Comparison of ENCODE assay signal across 15 mouse cellular contexts in the genomic region with DNA sequence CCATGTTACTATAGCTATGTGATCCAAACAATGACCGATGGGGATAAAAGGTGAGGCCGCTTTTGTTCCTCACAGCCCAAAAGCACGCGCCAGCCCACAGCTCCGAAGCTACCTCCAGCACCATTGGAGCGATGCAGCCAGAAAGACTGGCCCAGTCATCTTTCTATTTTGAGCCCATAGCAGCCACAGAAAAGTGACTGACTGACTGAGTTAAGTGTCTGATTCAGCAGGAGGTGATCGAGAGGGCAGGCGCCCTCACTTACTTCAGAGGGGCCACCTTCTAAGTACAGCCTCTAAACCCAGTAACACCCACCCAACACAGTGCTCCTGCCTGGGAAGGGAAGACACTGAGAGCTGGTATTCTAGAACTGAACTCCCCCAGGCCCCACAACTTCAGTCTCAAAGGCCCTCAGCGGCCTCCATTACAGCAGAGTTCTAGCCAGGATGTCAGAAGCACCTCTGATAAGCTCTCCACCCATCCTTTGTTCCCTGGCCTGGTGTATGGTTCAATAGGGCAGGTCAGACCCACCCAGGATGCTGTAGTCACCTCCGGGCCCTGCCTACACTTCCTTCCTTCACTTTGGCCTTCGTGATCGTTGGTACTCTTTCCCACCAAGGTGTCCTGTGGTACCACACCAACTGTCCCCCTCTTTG.
DNase-seq lines count a peak whose midpoint lies in the region; ATAC-seq and TF ChIP-seq lines count a peak whose summit lies in the region.
"Had no signal": no experiment of that assay in that cellular context is flagged by ENCODE, and none has a peak within 500 bp of the region (broad histone marks: within the 10 kb centered on the region; RNA-seq: fewer than 3 reads in every experiment).

No protein-coding gene starts in this region.

- no peaks in the 10 kb centered on the region for H3K27me3 ChIP-seq in heart, embryonic 13.5 days (replicated peaks)
- no peaks in the 10 kb centered on the region for H3K27me3 ChIP-seq in intestine, postnatal 0 days (replicated peaks; ENCODE audit: control insufficient read depth, insufficient read depth, low read length)
- H3K27me3 ChIP-seq: liver, embryonic 12.5 days; neural tube, embryonic 15.5 days had no signal

- 37% methylated on average over 12 of the region's 12 CpGs for WGBS in heart, embryonic 13.5 days
- 77% methylated on average over 12 of the region's 12 CpGs for WGBS in intestine, postnatal 0 days

- H3K36me3 ChIP-seq in heart, embryonic 13.5 days = peaks cover 32% of the 10 kb centered on the region
- no peaks in the 10 kb centered on the region; the same call in 1 of the 2 replicates for H3K36me3 ChIP-seq in intestine, postnatal 0 days (ENCODE audit: control insufficient read depth, insufficient read depth)

- peaks cover 79% of the 10 kb centered on the region for H3K4me1 ChIP-seq in heart, embryonic 13.5 days
- H3K4me1 ChIP-seq in intestine, postnatal 0 days (replicated peaks; ENCODE audit: control insufficient read depth, insufficient read depth, low read length) = 0 out of 2 replicates have a peak, but pooled peaks cover 7% of the 10 kb centered on the region

- peak overlapping the region; percentile 94 for H3K27ac ChIP-seq in heart, embryonic 13.5 days (replicated peaks)
- no peak overlapping the region for H3K27ac ChIP-seq in intestine, postnatal 0 days (ENCODE audit: low read depth, low read length)
- H3K27ac ChIP-seq: limb, embryonic 10.5 days; liver, embryonic 12.5 days; neural tube, embryonic 15.5 days had no signal

- peak overlapping the region; percentile 38 for H3K9ac ChIP-seq in heart, embryonic 13.5 days
- H3K9ac ChIP-seq in intestine, postnatal 0 days (ENCODE audit: low read depth, low read length) = no peak overlapping the region
- H3K9ac ChIP-seq: forebrain, postnatal 0 days; liver, embryonic 12.5 days; neural tube, embryonic 15.5 days had no signal

- no peak overlapping the region for H3K4me3 ChIP-seq in heart, embryonic 13.5 days
- H3K4me3 ChIP-seq in intestine, postnatal 0 days (ENCODE audit: low read depth, low read length) = no peak overlapping the region
- H3K4me3 ChIP-seq: limb, embryonic 10.5 days; liver, embryonic 12.5 days; neural tube, embryonic 15.5 days had no signal

- DNase-seq in heart, adult 9 months (ENCODE audit: low spot score in 2 of 2) = peak; percentile 38 to 42
- no peak for DNase-seq in heart, adult 8-10 months (ENCODE audit: low spot score)
- DNase-seq in ZHBTc4 (ENCODE audit: low read depth, low spot score) = peak; percentile 43
- no peak for DNase-seq in ovary, adult 18-20 months (ENCODE audit: low spot score)
- DNase-seq in frontal cortex, postnatal 14 days (ENCODE audit: low spot score in 2 of 2) = no peak
- DNase-seq: adrenal gland, postnatal 25 days; forebrain, postnatal 0 days; kidney, adult 9 months; right cerebral cortex, adult 18-20 months had no signal

- no peak for TF ChIP-seq CTCF in intestine, postnatal 0 days (IDR thresholded peaks at IDR 0.05; ENCODE audit: low read depth)

- no peaks in the 10 kb centered on the region for H3K9me3 ChIP-seq in heart, embryonic 13.5 days
- no peaks in the 10 kb centered on the region for H3K9me3 ChIP-seq in intestine, postnatal 0 days (ENCODE audit: control insufficient read depth)
- H3K9me3 ChIP-seq: limb, embryonic 10.5 days; liver, embryonic 12.5 days; neural tube, embryonic 15.5 days had no signal

- peak; percentile 60; the same call in 1 of the 2 replicates for ATAC-seq in heart, embryonic 13.5 days (ENCODE audit: extremely low read depth, insufficient number of reproducible peaks, low FRiP score, low TSS enrichment)
- ATAC-seq in intestine, postnatal 0 days = peak; percentile 36
- ATAC-seq in erythroid progenitor cell, adult 5-6 weeks (replicated peaks; ENCODE audit: low FRiP score, poor library complexity, severe bottlenecking) = no peak
- ATAC-seq: liver, embryonic 12.5 days had no signal

- H3K4me2 ChIP-seq in heart, embryonic 13.5 days = peak overlapping the region; percentile 36
- no peak overlapping the region for H3K4me2 ChIP-seq in intestine, postnatal 0 days (replicated peaks; ENCODE audit: low read depth)
- H3K4me2 ChIP-seq: liver, embryonic 12.5 days; neural tube, embryonic 15.5 days had no signal

Comparison
In these comparisons a context has a peak if more than half of its experiments do, and no peak if none do; other contexts are left out.
1. DNase-seq: peak in heart, adult 9 months (2 of 2) and ZHBTc4 (single experiment); none in heart, adult 8-10 months (single experiment), ovary, adult 18-20 months (single experiment) and frontal cortex, postnatal 14 days (0 of 2).